Mouse (Mus musculus): ENCODE results near the gene Ugt1a9. TPM values are rescaled to one million over a fixed set of nuclear protein-coding genes. Genes with fewer than 3 reads are reported as not detected.
"Not testable (repeated sequence)": the region's sequence is repeated elsewhere in the genome, so short reads cannot be mapped to it uniquely, and the experiment has no call there.

Ugt1a9 gene
- polyA plus RNA-seq, 1 experiment from 2014 or later, result not detected

GRCm38 (mm10) chr1:88217576-88217975, 147.0 kb downstream of the Ugt1a9 start:
- H3K36me3 ChIP-seq, result no peaks in the 10 kb centered on the region
- WGBS, result 41% methylated on average over 3 of the region's 3 CpGs
- H3K9ac ChIP-seq, result no peak overlapping the region
- no peaks in the 10 kb centered on the region for H3K4me1 ChIP-seq
- H3K27me3 ChIP-seq, result no peaks in the 10 kb centered on the region
- peaks cover 49% of the 10 kb centered on the region for H3K9me3 ChIP-seq
- no peak overlapping the region for H3K4me2 ChIP-seq (replicated peaks)
- no peak overlapping the region for H3K4me3 ChIP-seq
- no peak for ATAC-seq (ENCODE audit: low FRiP score, low read depth)
- H3K27ac ChIP-seq, result no peak overlapping the region

GRCm38 (mm10) chr1:88218051-88218450, 147.5 kb downstream of the Ugt1a9 start:
- Histone ChIP-seq H3K36me3 (no peaks in the 10 kb centered on the region), H3K4me2 (replicated peaks) (no peak overlapping the region), H3K9ac (no peak overlapping the region), H3K27me3 (no peaks in the 10 kb centered on the region), H3K27ac (no peak overlapping the region), H3K4me3 (no peak overlapping the region), H3K9me3 (peaks cover 45% of the 10 kb centered on the region), H3K4me1 (no peaks in the 10 kb centered on the region)
- no peak for ATAC-seq (ENCODE audit: low FRiP score, low read depth)
- 75% methylated on average over 9 of the region's 9 CpGs for WGBS

GRCm38 (mm10) chr1:88218591-88218990, 148.0 kb downstream of the Ugt1a9 start:
- 50% methylated on average over 4 of the region's 4 CpGs for WGBS
- peaks cover 39% of the 10 kb centered on the region for H3K9me3 ChIP-seq
- H3K36me3 ChIP-seq, result no peaks in the 10 kb centered on the region
- no peaks in the 10 kb centered on the region for H3K4me1 ChIP-seq
- no peak overlapping the region for H3K9ac ChIP-seq
- no peak overlapping the region for H3K4me3 ChIP-seq
- H3K4me2 ChIP-seq (replicated peaks), result no peak overlapping the region
- H3K27ac ChIP-seq, result no peak overlapping the region
- no peaks in the 10 kb centered on the region for H3K27me3 ChIP-seq
- no peak for ATAC-seq (ENCODE audit: low FRiP score, low read depth)

GRCm38 (mm10) chr1:88219054-88219453, 148.5 kb downstream of the Ugt1a9 start:
- H3K27ac ChIP-seq, result no peak overlapping the region
- no peak for ATAC-seq (ENCODE audit: low FRiP score, low read depth)
- WGBS, result 21% methylated on average over 1 of the region's 1 CpGs
- H3K27me3 ChIP-seq, result no peaks in the 10 kb centered on the region
- H3K4me2 ChIP-seq (replicated peaks), result no peak overlapping the region
- no peak overlapping the region for H3K4me3 ChIP-seq
- H3K9me3 ChIP-seq, result peaks cover 35% of the 10 kb centered on the region
- no peaks in the 10 kb centered on the region for H3K4me1 ChIP-seq
- H3K36me3 ChIP-seq, result no peaks in the 10 kb centered on the region
- H3K9ac ChIP-seq, result no peak overlapping the region

- Histone ChIP-seq H3K9ac (no peak overlapping the region), H3K4me3 (no peak overlapping the region), H3K27ac (no peak overlapping the region), H3K36me3 (no peaks in the 10 kb centered on the region), H3K9me3 (peaks cover 26% of the 10 kb centered on the region), H3K27me3 (no peaks in the 10 kb centered on the region), H3K4me2 (replicated peaks) (no peak overlapping the region), H3K4me1 (no peaks in the 10 kb centered on the region)
- no peak for ATAC-seq (ENCODE audit: low FRiP score, low read depth)
Observed at GRCm38 (mm10) chr1:88220336-88220735, 149.7 kb downstream of the Ugt1a9 start.

- Histone ChIP-seq H3K4me3 (no peak overlapping the region), H3K9ac (no peak overlapping the region), H3K9me3 (peaks cover 28% of the 10 kb centered on the region), H3K27me3 (no peaks in the 10 kb centered on the region), H3K36me3 (no peaks in the 10 kb centered on the region), H3K27ac (no peak overlapping the region), H3K4me1 (no peaks in the 10 kb centered on the region), H3K4me2 (replicated peaks) (no peak overlapping the region)
- no peak for ATAC-seq (ENCODE audit: low FRiP score, low read depth)
- 53% methylated on average over 2 of the region's 2 CpGs for WGBS
Observed at GRCm38 (mm10) chr1:88222216-88222615, 151.6 kb downstream of the Ugt1a9 start.

GRCm38 (mm10) chr1:88223011-88223515, 152.5 kb downstream of the Ugt1a9 start:
- H3K4me3 ChIP-seq; H3K9ac ChIP-seq; H3K4me2 ChIP-seq (replicated peaks); H3K36me3 ChIP-seq; H3K27ac ChIP-seq; H3K27me3 ChIP-seq; ATAC-seq (ENCODE audit: low FRiP score, low read depth); H3K4me1 ChIP-seq: not testable (repeated sequence)
- peaks cover 32% of the 10 kb centered on the region for H3K9me3 ChIP-seq

- no peaks in the 10 kb centered on the region for H3K27me3 ChIP-seq
- H3K4me3 ChIP-seq, result no peak overlapping the region
- peaks cover 37% of the 10 kb centered on the region for H3K9me3 ChIP-seq
- no peaks in the 10 kb centered on the region for H3K36me3 ChIP-seq
- no peak overlapping the region for H3K27ac ChIP-seq
- H3K9ac ChIP-seq, result no peak overlapping the region
- WGBS, result 54% methylated on average over 1 of the region's 1 CpGs
- H3K4me2 ChIP-seq (replicated peaks), result no peak overlapping the region
- no peaks in the 10 kb centered on the region for H3K4me1 ChIP-seq
- no peak for ATAC-seq (ENCODE audit: low FRiP score, low read depth)
Observed at GRCm38 (mm10) chr1:88223591-88223990, 153.0 kb downstream of the Ugt1a9 start.

- no peak overlapping the region for H3K9ac ChIP-seq
- peaks cover 43% of the 10 kb centered on the region for H3K9me3 ChIP-seq
- WGBS, result 68% methylated on average over 2 of the region's 2 CpGs
- H3K4me2 ChIP-seq (replicated peaks), result no peak overlapping the region
- H3K36me3 ChIP-seq, result no peaks in the 10 kb centered on the region
- no peak overlapping the region for H3K4me3 ChIP-seq
- no peaks in the 10 kb centered on the region for H3K4me1 ChIP-seq
- H3K27ac ChIP-seq, result no peak overlapping the region
- ATAC-seq (ENCODE audit: low FRiP score, low read depth), result no peak
- no peaks in the 10 kb centered on the region for H3K27me3 ChIP-seq
Observed at GRCm38 (mm10) chr1:88224029-88224776, 153.6 kb downstream of the Ugt1a9 start.

GRCm38 (mm10) chr1:88225301-88225700, 154.7 kb downstream of the Ugt1a9 start:
- 37% methylated on average over 2 of the region's 2 CpGs for WGBS
- H3K36me3 ChIP-seq; H3K27me3 ChIP-seq; H3K4me3 ChIP-seq; H3K9ac ChIP-seq; H3K4me1 ChIP-seq; H3K27ac ChIP-seq; ATAC-seq (ENCODE audit: low FRiP score, low read depth); H3K4me2 ChIP-seq (replicated peaks): not testable (repeated sequence)
- peaks cover 54% of the 10 kb centered on the region for H3K9me3 ChIP-seq

GRCm38 (mm10) chr1:88225741-88226140, 155.1 kb downstream of the Ugt1a9 start:
- Histone ChIP-seq H3K36me3 (no peaks in the 10 kb centered on the region), H3K4me3 (no peak overlapping the region), H3K9me3 (peaks cover 59% of the 10 kb centered on the region), H3K27me3 (no peaks in the 10 kb centered on the region), H3K9ac (no peak overlapping the region), H3K4me2 (replicated peaks) (no peak overlapping the region), H3K4me1 (no peaks in the 10 kb centered on the region), H3K27ac (no peak overlapping the region)
- no peak for ATAC-seq (ENCODE audit: low FRiP score, low read depth)

- peaks cover 69% of the 10 kb centered on the region for H3K9me3 ChIP-seq
- H3K4me3 ChIP-seq, result no peak within 1 kb of the TSS
- no peak for ATAC-seq (ENCODE audit: low FRiP score, low read depth)
- no peak within 1 kb of the TSS for H3K9ac ChIP-seq
- no peaks in the 10 kb centered on the region for H3K27me3 ChIP-seq
- no peaks in the 10 kb centered on the region for H3K4me1 ChIP-seq
- no peaks in the 10 kb centered on the region for H3K36me3 ChIP-seq
- WGBS, result 52% methylated on average over 5 of the region's 5 CpGs
- H3K27ac ChIP-seq, result no peak within 1 kb of the TSS
- H3K4me2 ChIP-seq (replicated peaks), result no peak within 1 kb of the TSS
Observed at GRCm38 (mm10) chr1:88226670-88227379, 156.2 kb downstream of the Ugt1a9 start, which contains the start of gene Mroh2a. Gene Mroh2a (plus strand): TSS chr1:88226986.

Measured in limb, embryonic 13.5 days (tissue).